Mouse (Mus musculus) spleen, adult 2 months (tissue): ENCODE data around the gene Gpr108.

Experiments used
- CTCF ChIP-seq: fragments of 200-500 bp; IDR thresholded peaks from 2 replicates; pipeline ENCODE4 v1.5.1; 2011; ENCODE audit warnings: mild to moderate bottlenecking, inconsistent platforms; ENCODE audit not compliant: insufficient read depth, insufficient read length, insufficient replicate concordance; ENCODE audit errors: extremely low read depth
- POLR2A ChIP-seq: fragments of 200-500 bp; IDR thresholded peaks from 2 replicates; pipeline ENCODE4 v1.6.1; 2011; ENCODE audit warnings: low read depth, low read length, inconsistent platforms

DNA sequence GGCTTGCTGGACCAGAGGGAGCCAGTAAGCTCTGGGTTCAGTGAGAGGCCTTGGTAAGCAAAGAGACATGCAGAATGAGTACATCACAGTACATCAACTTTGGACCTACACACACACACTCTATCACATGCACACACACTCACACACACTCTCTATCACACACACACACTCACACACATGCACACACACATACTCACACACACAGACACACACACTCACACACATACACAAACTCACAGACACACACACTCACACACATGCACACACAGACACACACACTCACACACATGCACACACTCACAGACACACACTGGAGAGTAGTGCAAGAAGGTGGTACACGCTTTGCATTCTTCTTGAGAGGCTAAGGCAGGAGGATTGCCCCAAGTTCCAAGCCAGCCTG lies 16.0 kb downstream of the Gpr108 start:
- TF ChIP-seq POLR2A (no peak), CTCF (no peak)
